Mouse (Mus musculus): ENCODE measurements around the gene Rps6kb1. TPM values are rescaled to one million over a fixed set of nuclear protein-coding genes. Genes with fewer than 3 reads are reported as not detected.
A peak's percentile ranks its signal among the peaks of the same experiment; 100 is the strongest.

The Rps6kb1 gene
- total RNA-seq (2014; rRNA removed), result 34.2 and 51.8 TPM in 2 replicates
- polyA plus RNA-seq (2015; fragmentation: Nextera tagmentation; extraction: Ambion mirVana), result 56.3 and 69.2 TPM in 2 replicates

- Histone ChIP-seq H3K4me2 (ENCODE audit: low read depth) (peak within 1 kb of the TSS; percentile 64), H3K27ac (ENCODE audit: low read depth, low read length) (peak within 1 kb of the TSS; percentile 90), H3K27me3 (ENCODE audit: insufficient read depth, low read length) (no peaks in the 10 kb centered on the region), H3K9me3 (ENCODE audit: low read length) (no peaks in the 10 kb centered on the region), H3K4me3 (ENCODE audit: low read depth, low read length) (peak within 1 kb of the TSS; percentile 85), H3K4me1 (ENCODE audit: insufficient read depth) (0 out of 2 replicates have a peak, but pooled peaks cover 14% of the 10 kb centered on the region), H3K9ac (peak within 1 kb of the TSS; percentile 94), H3K36me3 (ENCODE audit: insufficient read depth) (no peaks in the 10 kb centered on the region)
- ATAC-seq (peak; percentile 99), DNase-seq (peak; percentile 100)
- no peak for TF ChIP-seq CTCF (IDR thresholded peaks at IDR 0.05; ENCODE audit: low read depth)
- WGBS, result under 1% methylated on average over 43 of the region's 43 CpGs
Measured at GRCm38 (mm10) chr11:86544639-86545299, at the start of gene Rps6kb1, which contains the start of gene Tubd1. Gene Rps6kb1 (minus strand): TSS chr11:86544805. Gene Tubd1 (plus strand): TSS chr11:86544991.

DNA sequence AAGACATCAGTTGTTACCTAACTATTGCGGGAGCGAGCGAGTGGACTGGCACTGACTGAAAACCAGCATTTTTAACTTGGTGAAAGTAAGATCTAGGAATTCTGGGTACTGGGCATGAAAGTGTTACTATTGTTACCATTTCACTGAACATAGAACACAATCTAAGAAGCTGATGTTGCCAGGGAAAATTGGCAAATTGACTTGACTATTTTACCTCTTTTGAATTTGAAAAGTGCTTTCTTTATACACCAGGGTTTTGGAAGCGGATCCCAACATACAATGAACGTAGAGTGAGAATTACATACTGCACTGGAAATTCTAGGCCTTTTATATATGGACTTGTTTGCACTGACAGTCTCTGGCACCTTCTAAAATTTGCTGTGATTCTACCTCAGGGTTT lies 48.8 kb upstream of the Rps6kb1 start:
- H3K9me3 ChIP-seq (ENCODE audit: low read length), result no peaks in the 10 kb centered on the region
- no peak overlapping the region for H3K9ac ChIP-seq
- ATAC-seq (no peak), DNase-seq (no peak)
- TF ChIP-seq CTCF (IDR thresholded peaks at IDR 0.05; ENCODE audit: low read depth), result no peak
- no peaks in the 10 kb centered on the region for H3K4me1 ChIP-seq (ENCODE audit: insufficient read depth)
- H3K36me3 ChIP-seq (ENCODE audit: insufficient read depth), result no peaks in the 10 kb centered on the region
- no peaks in the 10 kb centered on the region for H3K27me3 ChIP-seq (ENCODE audit: insufficient read depth, low read length)
- 59% methylated on average over 5 of the region's 5 CpGs for WGBS
- no peak overlapping the region for H3K4me2 ChIP-seq (ENCODE audit: low read depth)
- H3K27ac ChIP-seq (ENCODE audit: low read depth, low read length), result no peak overlapping the region
- H3K4me3 ChIP-seq (ENCODE audit: low read depth, low read length), result no peak overlapping the region

DNA sequence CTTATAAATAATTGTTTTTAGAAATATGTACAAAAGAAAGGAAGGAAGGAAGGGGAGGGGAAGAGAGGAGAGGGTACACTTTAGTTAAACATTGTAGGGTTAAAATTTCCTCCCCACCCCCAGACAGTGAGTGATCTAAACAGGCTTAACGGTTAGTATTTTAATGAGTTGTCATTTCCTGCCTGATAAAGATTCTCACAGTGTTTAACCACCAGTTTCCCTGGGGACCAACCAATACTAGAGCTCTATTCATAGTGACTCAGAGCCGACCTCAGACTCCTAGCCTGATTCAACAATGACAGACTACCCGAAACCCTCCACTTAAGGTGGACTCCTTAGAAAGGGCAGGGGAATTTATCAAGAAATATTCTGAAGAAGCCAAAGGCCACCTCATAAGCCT lies 48.4 kb upstream of the Rps6kb1 start:
- Histone ChIP-seq H3K27ac (ENCODE audit: low read depth, low read length) (no peak overlapping the region), H3K4me2 (ENCODE audit: low read depth) (no peak overlapping the region), H3K9me3 (ENCODE audit: low read length) (no peaks in the 10 kb centered on the region), H3K36me3 (ENCODE audit: insufficient read depth) (no peaks in the 10 kb centered on the region), H3K4me1 (ENCODE audit: insufficient read depth) (no peaks in the 10 kb centered on the region), H3K4me3 (ENCODE audit: low read depth, low read length) (no peak overlapping the region), H3K27me3 (ENCODE audit: insufficient read depth, low read length) (no peaks in the 10 kb centered on the region), H3K9ac (no peak overlapping the region)
- DNase-seq (no peak), ATAC-seq (no peak)
- no peak for TF ChIP-seq CTCF (IDR thresholded peaks at IDR 0.05; ENCODE audit: low read depth)
- 32% methylated on average over 3 of the region's 3 CpGs for WGBS

GRCm38 (mm10) chr11:86591931-86592616 lies 47.5 kb upstream of the Rps6kb1 start:
- no peak overlapping the region for H3K4me2 ChIP-seq (ENCODE audit: low read depth)
- ATAC-seq, result no peak
- no peak overlapping the region for H3K9ac ChIP-seq
- 83% methylated on average over 2 of the region's 2 CpGs for WGBS
- no peaks in the 10 kb centered on the region for H3K36me3 ChIP-seq (ENCODE audit: insufficient read depth)
- H3K9me3 ChIP-seq (ENCODE audit: low read length), result no peaks in the 10 kb centered on the region
- no peak overlapping the region for H3K27ac ChIP-seq (ENCODE audit: low read depth, low read length)
- no peaks in the 10 kb centered on the region for H3K4me1 ChIP-seq (ENCODE audit: insufficient read depth)
- TF ChIP-seq CTCF (IDR thresholded peaks at IDR 0.05; ENCODE audit: low read depth), result no peak
- H3K4me3 ChIP-seq (ENCODE audit: low read depth, low read length), result no peak overlapping the region
- H3K27me3 ChIP-seq (ENCODE audit: insufficient read depth, low read length), result no peaks in the 10 kb centered on the region
- DNase-seq, result no peak

DNA sequence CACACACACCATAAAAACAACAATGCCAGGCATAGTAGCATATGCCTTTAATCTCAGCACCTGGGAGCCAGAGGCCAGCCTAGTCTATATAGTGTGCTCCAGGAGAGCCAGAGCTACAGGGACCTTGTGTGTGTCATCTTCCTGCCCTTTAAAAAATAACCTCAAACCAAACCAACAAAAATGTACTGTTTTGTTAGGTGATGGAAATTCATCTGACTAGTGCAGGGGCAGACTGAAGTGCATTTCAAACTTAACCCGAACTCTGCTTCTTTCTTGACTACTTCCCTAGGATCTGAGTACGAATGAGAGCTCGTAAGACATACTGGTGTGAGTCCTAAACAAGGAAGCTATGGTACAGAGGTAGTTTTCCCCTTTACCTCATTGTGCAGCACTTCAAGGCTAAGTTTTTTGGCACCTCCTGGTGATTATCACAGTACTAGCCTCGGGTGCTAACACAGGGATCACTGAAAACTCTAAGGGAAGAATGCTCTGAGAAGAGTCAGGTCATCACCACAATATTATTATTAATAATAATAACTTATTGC lies 46.8 kb upstream of the Rps6kb1 start:
- no peaks in the 10 kb centered on the region for H3K36me3 ChIP-seq (ENCODE audit: insufficient read depth)
- no peaks in the 10 kb centered on the region for H3K9me3 ChIP-seq (ENCODE audit: low read length)
- no peaks in the 10 kb centered on the region for H3K4me1 ChIP-seq (ENCODE audit: insufficient read depth)
- no peak overlapping the region for H3K4me2 ChIP-seq (ENCODE audit: low read depth)
- TF ChIP-seq CTCF (IDR thresholded peaks at IDR 0.05; ENCODE audit: low read depth), result no peak
- WGBS, result 82% methylated on average over 4 of the region's 4 CpGs
- no peaks in the 10 kb centered on the region for H3K27me3 ChIP-seq (ENCODE audit: insufficient read depth, low read length)
- H3K4me3 ChIP-seq (ENCODE audit: low read depth, low read length), result no peak overlapping the region
- H3K9ac ChIP-seq, result no peak overlapping the region
- ATAC-seq (no peak), DNase-seq (no peak)
- H3K27ac ChIP-seq (ENCODE audit: low read depth, low read length), result no peak overlapping the region

- no peak for ATAC-seq
- Histone ChIP-seq H3K36me3 (ENCODE audit: insufficient read depth) (no peaks in the 10 kb centered on the region), H3K4me1 (ENCODE audit: insufficient read depth) (no peaks in the 10 kb centered on the region), H3K4me2 (ENCODE audit: low read depth) (no peak overlapping the region), H3K9ac (no peak overlapping the region), H3K4me3 (ENCODE audit: low read depth, low read length) (no peak overlapping the region), H3K9me3 (ENCODE audit: low read length) (no peaks in the 10 kb centered on the region), H3K27me3 (ENCODE audit: insufficient read depth, low read length) (no peaks in the 10 kb centered on the region), H3K27ac (ENCODE audit: low read depth, low read length) (no peak overlapping the region)
- DNase-seq, result no peak
- TF ChIP-seq CTCF (IDR thresholded peaks at IDR 0.05; ENCODE audit: low read depth), result no peak
- 90% methylated on average over 10 of the region's 10 CpGs for WGBS
Measured at GRCm38 (mm10) chr11:86590579-86590978, 46.0 kb upstream of the Rps6kb1 start.

DNA sequence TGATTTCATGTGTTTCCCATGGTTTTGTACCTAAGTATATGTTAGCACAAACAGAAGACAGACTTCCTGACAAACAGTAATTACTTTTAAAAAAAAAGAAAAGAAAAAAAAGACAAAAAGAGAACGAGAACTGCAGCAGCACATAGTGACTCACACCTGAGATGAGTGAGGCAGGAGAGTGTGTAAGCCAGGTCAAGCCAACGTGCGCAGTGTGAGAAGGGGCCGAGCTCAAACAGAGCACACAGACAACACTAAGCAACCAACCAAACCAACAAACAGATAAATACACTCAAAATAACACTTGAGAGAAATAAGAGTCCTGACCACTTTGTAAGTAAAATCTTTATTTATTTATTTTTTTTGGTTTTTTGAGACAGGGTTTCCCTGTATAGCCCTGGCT lies 45.5 kb upstream of the Rps6kb1 start:
- Histone ChIP-seq H3K9ac (no peak overlapping the region), H3K4me2 (ENCODE audit: low read depth) (no peak overlapping the region), H3K9me3 (ENCODE audit: low read length) (no peaks in the 10 kb centered on the region), H3K27me3 (ENCODE audit: insufficient read depth, low read length) (no peaks in the 10 kb centered on the region), H3K4me3 (ENCODE audit: low read depth, low read length) (no peak overlapping the region), H3K4me1 (ENCODE audit: insufficient read depth) (no peaks in the 10 kb centered on the region), H3K27ac (ENCODE audit: low read depth, low read length) (no peak overlapping the region), H3K36me3 (ENCODE audit: insufficient read depth) (peaks cover under 1% of the 10 kb centered on the region; the same call in 1 of the 2 replicates)
- DNase-seq (no peak), ATAC-seq (no peak)
- TF ChIP-seq CTCF (IDR thresholded peaks at IDR 0.05; ENCODE audit: low read depth), result no peak
- 85% methylated on average over 4 of the region's 4 CpGs for WGBS

Measured in forebrain, postnatal 0 days (tissue).